Mouse (Mus musculus): ENCODE measurements around the gene Dpf1.

Dpf1 gene

GRCm38 (mm10) chr7:29309749-29310148, 6.0 kb downstream of the Dpf1 start:
- DNase-seq (ENCODE audit: low read depth), result no peak

- no peak for DNase-seq (ENCODE audit: low read depth)
Observed at GRCm38 (mm10) chr7:29313051-29313450, 9.3 kb downstream of the Dpf1 start.

GRCm38 (mm10) chr7:29313572-29314261, 10.0 kb downstream of the Dpf1 start:
- DNase-seq (ENCODE audit: low read depth), result no peak

- DNase-seq (ENCODE audit: low read depth), result peak; percentile 41
Observed at GRCm38 (mm10) chr7:29314844-29315628, 11.3 kb downstream of the Dpf1 start.

- DNase-seq (ENCODE audit: low read depth), result no peak
Observed at GRCm38 (mm10) chr7:29316137-29316734, 12.5 kb downstream of the Dpf1 start.

- no peak for DNase-seq (ENCODE audit: low read depth)
Observed at GRCm38 (mm10) chr7:29316976-29317375, 13.2 kb downstream of the Dpf1 start.

- DNase-seq (ENCODE audit: low read depth), result no peak
Observed at GRCm38 (mm10) chr7:29317558-29317957, 13.8 kb downstream of the Dpf1 start.

- no peak for DNase-seq (ENCODE audit: low read depth)
Observed at GRCm38 (mm10) chr7:29318115-29318911, 14.6 kb downstream of the Dpf1 start.

- DNase-seq (ENCODE audit: low read depth), result peak; percentile 27
Observed at GRCm38 (mm10) chr7:29319337-29320307, 15.9 kb downstream of the Dpf1 start.

- DNase-seq (ENCODE audit: low read depth), result no peak
Observed at GRCm38 (mm10) chr7:29327087-29327486, 23.3 kb downstream of the Dpf1 start.

GRCm38 (mm10) chr7:29328984-29329383, 25.2 kb downstream of the Dpf1 start:
- no peak for DNase-seq (ENCODE audit: low read depth)

GRCm38 (mm10) chr7:29334156-29334555, 30.4 kb downstream of the Dpf1 start:
- DNase-seq (ENCODE audit: low read depth), result no peak

GRCm38 (mm10) chr7:29335276-29335675, 31.5 kb downstream of the Dpf1 start:
- no peak for DNase-seq (ENCODE audit: low read depth)

GRCm38 (mm10) chr7:29335841-29336671, 32.3 kb downstream of the Dpf1 start:
- no peak for DNase-seq (ENCODE audit: low read depth)

GRCm38 (mm10) chr7:29336795-29337319, 33.1 kb downstream of the Dpf1 start:
- DNase-seq (ENCODE audit: low read depth), result no peak

- DNase-seq (ENCODE audit: low read depth), result no peak
Observed at GRCm38 (mm10) chr7:29337766-29338165, 34.0 kb downstream of the Dpf1 start.

GRCm38 (mm10) chr7:29338351-29338919, 34.7 kb downstream of the Dpf1 start:
- no peak for DNase-seq (ENCODE audit: low read depth)

GRCm38 (mm10) chr7:29338984-29339679, 35.4 kb downstream of the Dpf1 start:
- no peak for DNase-seq (ENCODE audit: low read depth)

GRCm38 (mm10) chr7:29340247-29340646, 36.5 kb downstream of the Dpf1 start:
- DNase-seq (ENCODE audit: low read depth), result no peak

Data from 416B (cell line).